Mouse (Mus musculus) heart, postnatal 0 days (tissue): ENCODE measurements at regions not wholly inside any gene's neighbourhood (a gene's known extent, or its start where the extent isn't known, plus 50 kb on each side); places are given as distances from the start of the nearest gene placed in this dataset.

Experiments
- CTCF ChIP-seq: IDR thresholded peaks from 2 replicates; pipeline ENCODE4 v1.5.1; 2016; ENCODE audit warnings: antibody characterized with exemption, control low read depth, low read depth
- EP300 ChIP-seq: IDR thresholded peaks from 2 replicates; pipeline ENCODE4 v1.6.1; 2016; ENCODE audit warnings: antibody characterized with exemption, low read depth

DNA sequence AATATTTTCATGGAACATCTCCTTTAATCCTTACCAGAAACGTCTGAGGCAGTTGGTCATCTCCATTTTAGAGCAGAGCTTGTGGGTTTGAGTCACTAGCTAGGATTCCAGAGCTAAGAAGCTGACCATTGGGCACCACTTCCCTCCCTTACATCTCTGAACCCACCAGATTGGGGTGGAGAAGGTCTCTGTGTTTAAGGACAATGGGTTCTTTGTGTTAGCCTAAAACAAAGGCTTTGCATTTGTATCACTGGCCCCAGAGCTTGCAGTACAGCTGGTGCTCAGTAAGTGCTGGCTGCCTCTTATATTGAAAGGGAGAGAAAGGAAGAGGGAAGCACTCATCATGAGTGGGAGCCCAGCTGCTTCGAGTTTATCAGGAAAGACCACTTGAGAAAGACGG is 401.9 kb upstream of the Slc30a5 start:
- no peak for TF ChIP-seq EP300
- no peak for TF ChIP-seq CTCF
